Mouse (Mus musculus) CH12.LX (cell line): Measurements from ENCODE around the gene Rassf5. TPM values are rescaled to one million over a fixed set of nuclear protein-coding genes. Genes with fewer than 3 reads are reported as not detected.

Source experiments
- DNase-seq: peaks from one replicate; pipeline ENCODE4 v3.0.0-alpha.2; 2013; ENCODE audit errors: extremely low read depth
- H3K27ac ChIP-seq: 2 replicates; pipeline ENCODE4 v1.5.1; 2012; ENCODE audit warnings: low read depth, mild to moderate bottlenecking, control low read depth, moderate library complexity; ENCODE audit not compliant: insufficient read depth
- H3K27me3 ChIP-seq: replicated peaks from 2 replicates; pipeline ENCODE3; 2012; ENCODE audit warnings: inconsistent platforms
- H3K36me3 ChIP-seq, 2 experiments: replicated peaks in 1 of 2; 2 replicates each; pipeline versions ENCODE3 to v1.6.1; 2012; ENCODE audit warnings: inconsistent platforms in 1 of 2, low read length in 1 of 2, mild to moderate bottlenecking in 1 of 2, mixed read lengths in 1 of 2, moderate library complexity in 1 of 2; ENCODE audit not compliant: control insufficient read depth in 1 of 2, insufficient read depth in 1 of 2
- H3K4me1 ChIP-seq, 2 experiments: 2 replicates each; pipeline ENCODE4 v1.6.1; 2012; ENCODE audit warnings: inconsistent platforms in 1 of 2, moderate library complexity in 1 of 2; ENCODE audit not compliant: insufficient read depth in 2 of 2, control insufficient read depth in 1 of 2
- H3K4me2 ChIP-seq: 2 replicates; pipeline ENCODE4 v1.6.1; 2012; ENCODE audit warnings: low read depth, mild to moderate bottlenecking, control low read depth; ENCODE audit not compliant: poor library complexity, insufficient read depth, severe bottlenecking
- H3K4me3 ChIP-seq, 3 experiments: fragments of 150-350 bp in 1 of 3; sonication (generic) in 1 of 3; replicated peaks in 1 of 3; 2 replicates each; pipeline versions ENCODE3 to v1.5.1; 2011 to 2012; ENCODE audit warnings: low read depth in 2 of 3, low read length in 2 of 3, mild to moderate bottlenecking in 2 of 3, moderate library complexity in 2 of 3, control low read depth in 1 of 3, improper control_type of control experiment in 1 of 3, inconsistent platforms in 1 of 3, mixed read lengths in 1 of 3; ENCODE audit not compliant: poor library complexity in 1 of 3
- H3K79me2 ChIP-seq: replicated peaks from 2 replicates; pipeline ENCODE4 v1.6.1; 2012; ENCODE audit warnings: mild to moderate bottlenecking, moderate library complexity; ENCODE audit not compliant: control insufficient read depth, poor library complexity, insufficient read depth, severe bottlenecking; ENCODE audit errors: extremely low read depth
- H3K9ac ChIP-seq: 2 replicates; pipeline ENCODE4 v1.6.1; 2012; ENCODE audit warnings: low read depth, mild to moderate bottlenecking, control low read depth, moderate library complexity; ENCODE audit not compliant: insufficient read depth
- H3K9me3 ChIP-seq: replicated peaks from 2 replicates; pipeline ENCODE3; 2012; ENCODE audit warnings: low read length, inconsistent platforms, mixed read lengths
- CHD1 ChIP-seq: IDR thresholded peaks from 2 replicates; pipeline ENCODE4 v1.6.1; 2012; ENCODE audit warnings: low read depth, low read length, improper control_type of control experiment, inconsistent platforms
- CHD2 ChIP-seq: IDR thresholded peaks from 2 replicates; pipeline ENCODE4 v1.6.1; 2011; ENCODE audit warnings: low read length, improper control_type of control experiment
- ELF1 ChIP-seq: IDR thresholded peaks from 2 replicates; pipeline ENCODE4 v1.6.1; 2014; ENCODE audit warnings: low read depth, mild to moderate bottlenecking, inconsistent platforms, low read length, improper control_type of control experiment
- EP300 ChIP-seq: IDR thresholded peaks from 2 replicates; pipeline ENCODE4 v1.6.1; 2011; ENCODE audit warnings: low read length, improper control_type of control experiment
- GABPA ChIP-seq: IDR thresholded peaks from 2 replicates; pipeline ENCODE4 v1.6.1; 2012; ENCODE audit warnings: low read depth, low read length, improper control_type of control experiment, inconsistent platforms; ENCODE audit not compliant: insufficient replicate concordance
- HCFC1 ChIP-seq: IDR thresholded peaks from 2 replicates; pipeline ENCODE4 v1.6.1; 2012; ENCODE audit warnings: low read depth, mild to moderate bottlenecking, inconsistent platforms, low read length, improper control_type of control experiment
- IRF4 ChIP-seq: IDR thresholded peaks from 2 replicates; pipeline ENCODE4 v1.6.1; 2014; ENCODE audit warnings: low read depth, mild to moderate bottlenecking, inconsistent platforms, low read length, improper control_type of control experiment
- JUN ChIP-seq: IDR thresholded peaks from 2 replicates; pipeline ENCODE4 v1.6.1; 2011; ENCODE audit warnings: low read depth, mild to moderate bottlenecking, low read length, improper control_type of control experiment, moderate library complexity; ENCODE audit not compliant: insufficient read depth
- JUND ChIP-seq: conservative IDR thresholded peaks from 2 replicates; pipeline ENCODE4 v1.6.1; 2011; ENCODE audit warnings: low read depth, low read length, improper control_type of control experiment
- MAFK ChIP-seq: IDR thresholded peaks from 2 replicates; pipeline ENCODE4 v1.6.1; 2011; ENCODE audit warnings: low read length, improper control_type of control experiment; ENCODE audit not compliant: insufficient replicate concordance
- MAX ChIP-seq: IDR thresholded peaks from 2 replicates; pipeline ENCODE4 v1.6.1; 2011; ENCODE audit warnings: low read length, improper control_type of control experiment
- MAZ ChIP-seq: IDR thresholded peaks from 2 replicates; pipeline ENCODE4 v1.6.1; 2012; ENCODE audit warnings: low read depth, mild to moderate bottlenecking, inconsistent platforms, low read length, improper control_type of control experiment, moderate library complexity
- MXI1 ChIP-seq: IDR thresholded peaks from 2 replicates; pipeline ENCODE4 v1.6.1; 2011; ENCODE audit warnings: mild to moderate bottlenecking, low read depth, low read length, improper control_type of control experiment
- MYC ChIP-seq: IDR thresholded peaks from 2 replicates; pipeline ENCODE4 v1.6.1; 2011; ENCODE audit warnings: low read depth, mild to moderate bottlenecking, improper control_type of control experiment, low read length
- NELFE ChIP-seq: IDR thresholded peaks from 2 replicates; pipeline ENCODE4 v1.6.1; 2011; ENCODE audit warnings: low read depth, low read length, improper control_type of control experiment
- NRF1 ChIP-seq: IDR thresholded peaks from 2 replicates; pipeline ENCODE4 v1.6.1; 2014; ENCODE audit warnings: low read depth, mild to moderate bottlenecking, inconsistent platforms, low read length, improper control_type of control experiment, moderate library complexity
- POLR2A ChIP-seq: IDR thresholded peaks from 2 replicates; pipeline ENCODE4 v1.6.1; 2011; ENCODE audit warnings: low read depth, mild to moderate bottlenecking, improper control_type of control experiment, low read length
- POLR2AphosphoS2 ChIP-seq: IDR thresholded peaks from 2 replicates; pipeline ENCODE4 v1.6.1; 2011; ENCODE audit warnings: low read depth, low read length, improper control_type of control experiment
- RAD21 ChIP-seq: IDR thresholded peaks from 2 replicates; pipeline ENCODE4 v1.6.1; 2011; ENCODE audit warnings: low read depth, mild to moderate bottlenecking, low read length, improper control_type of control experiment, moderate library complexity
- RCOR1 ChIP-seq: conservative IDR thresholded peaks from 2 replicates; pipeline ENCODE4 v1.6.1; 2012; ENCODE audit warnings: low read depth, mild to moderate bottlenecking, inconsistent platforms, low read length, improper control_type of control experiment
- SIN3A ChIP-seq: IDR thresholded peaks from 2 replicates; pipeline ENCODE4 v1.6.1; 2012; ENCODE audit warnings: low read length, improper control_type of control experiment, inconsistent platforms
- SMC3 ChIP-seq: IDR thresholded peaks from 2 replicates; pipeline ENCODE4 v1.6.1; 2011; ENCODE audit warnings: low read depth, low read length, improper control_type of control experiment
- TCF12 ChIP-seq: IDR thresholded peaks from 2 replicates; pipeline ENCODE4 v1.6.1; 2014; ENCODE audit warnings: low read depth, mild to moderate bottlenecking, inconsistent platforms, low read length, improper control_type of control experiment
- USF1 ChIP-seq: IDR thresholded peaks from 2 replicates; pipeline ENCODE4 v1.6.1; 2014; ENCODE audit warnings: low read depth, mild to moderate bottlenecking, inconsistent platforms, low read length, improper control_type of control experiment
- USF2 ChIP-seq: conservative IDR thresholded peaks from 2 replicates; pipeline ENCODE4 v1.6.1; 2011; ENCODE audit warnings: low read depth, low read length, improper control_type of control experiment
- ZC3H11A ChIP-seq: IDR thresholded peaks from 2 replicates; pipeline ENCODE4 v1.6.1; 2012; ENCODE audit warnings: low read depth, mild to moderate bottlenecking, inconsistent platforms, low read length, improper control_type of control experiment
- ZMIZ1 ChIP-seq: IDR thresholded peaks from 2 replicates; pipeline ENCODE4 v1.6.1; 2012; ENCODE audit warnings: low read depth, mild to moderate bottlenecking, inconsistent platforms, low read length, improper control_type of control experiment
- ZNF384 ChIP-seq: IDR thresholded peaks from 2 replicates; pipeline ENCODE4 v1.6.1; 2012; ENCODE audit warnings: low read depth, low read length, improper control_type of control experiment, inconsistent platforms
- dilution Hi-C: fragments of 300-500 bp; cut with MboI; formaldehyde crosslinking; loops from 2 replicates; pipeline ENCODE4 v1.14.3; 2020; ENCODE audit warnings: low sequenced_read_pairs; ENCODE audit not compliant: extremely low pct_unique_long_range_greater_than_20kb, extremely low pct_ligation_motif_present
- in situ Hi-C: fragments of 300-500 bp; cut with MboI; formaldehyde crosslinking; loops from 3 replicates; pipeline ENCODE4 v1.14.3; 2019; ENCODE audit warnings: low sequenced_read_pairs, low pct_ligation_motif_present, low pct_unique_long_range_greater_than_20kb, mixed read lengths
- polyA plus RNA-seq: library from polyadenylated mRNA; unstranded; fragments of >175 nt; gene quantifications from 2 replicates; pipeline ENCODE4 v1.2.1, GENCODE M21; 2012; ENCODE audit warnings: low read depth; ENCODE audit not compliant: insufficient read length
- total RNA-seq, 2 experiments: library from RNA; depleted of rRNA; stranded (reverse); fragments of 300-350 nt in 1 of 2; fragments of >200 nt in 1 of 2; gene quantifications; 2 replicates each; pipeline ENCODE4 v1.2.3; 2012 to 2014

Gene Rassf5
- total and polyA plus RNA-seq, 3 experiments: 11.5 to 32.1 (median 16.3) TPM

- in situ Hi-C loops (no loop called here), dilution Hi-C loops (no loop called here)
- DNase-seq: no peak
- no peak for TF ChIP-seq CHD2
- no peak for TF ChIP-seq ZNF384
- TF ChIP-seq JUN: no peak
- TF ChIP-seq HCFC1: no peak
- no peak for TF ChIP-seq ELF1
- no peak for TF ChIP-seq SIN3A
- TF ChIP-seq MAFK: no peak
- no peak for TF ChIP-seq USF2
- TF ChIP-seq SMC3: no peak
- no peak for TF ChIP-seq GABPA
- no peak for TF ChIP-seq RCOR1
- no peak for TF ChIP-seq NELFE
- no peak for TF ChIP-seq POLR2AphosphoS2
- no peak for TF ChIP-seq ZC3H11A
- TF ChIP-seq USF1: no peak
- TF ChIP-seq JUND: no peak
- TF ChIP-seq MAX: no peak
- TF ChIP-seq MYC: no peak
- no peak overlapping the region for H3K4me3 ChIP-seq
- no peaks in the 10 kb centered on the region for H3K36me3 ChIP-seq
- H3K4me2 ChIP-seq: no peak overlapping the region
- no peak overlapping the region for H3K27ac ChIP-seq
- H3K4me1 ChIP-seq: peaks cover 15 to 63% of the 10 kb centered on the region in 2 experiments
- H3K9me3 ChIP-seq: peaks cover 2% of the 10 kb centered on the region
- peaks cover 13% of the 10 kb centered on the region; the same call in 1 of the 2 replicates for H3K79me2 ChIP-seq
- no peak overlapping the region for H3K9ac ChIP-seq
- H3K27me3 ChIP-seq: no peaks in the 10 kb centered on the region
Observed at GRCm38 (mm10) chr1:131141449-131141848, 103.6 kb downstream of the Rassf5 start.

DNA sequence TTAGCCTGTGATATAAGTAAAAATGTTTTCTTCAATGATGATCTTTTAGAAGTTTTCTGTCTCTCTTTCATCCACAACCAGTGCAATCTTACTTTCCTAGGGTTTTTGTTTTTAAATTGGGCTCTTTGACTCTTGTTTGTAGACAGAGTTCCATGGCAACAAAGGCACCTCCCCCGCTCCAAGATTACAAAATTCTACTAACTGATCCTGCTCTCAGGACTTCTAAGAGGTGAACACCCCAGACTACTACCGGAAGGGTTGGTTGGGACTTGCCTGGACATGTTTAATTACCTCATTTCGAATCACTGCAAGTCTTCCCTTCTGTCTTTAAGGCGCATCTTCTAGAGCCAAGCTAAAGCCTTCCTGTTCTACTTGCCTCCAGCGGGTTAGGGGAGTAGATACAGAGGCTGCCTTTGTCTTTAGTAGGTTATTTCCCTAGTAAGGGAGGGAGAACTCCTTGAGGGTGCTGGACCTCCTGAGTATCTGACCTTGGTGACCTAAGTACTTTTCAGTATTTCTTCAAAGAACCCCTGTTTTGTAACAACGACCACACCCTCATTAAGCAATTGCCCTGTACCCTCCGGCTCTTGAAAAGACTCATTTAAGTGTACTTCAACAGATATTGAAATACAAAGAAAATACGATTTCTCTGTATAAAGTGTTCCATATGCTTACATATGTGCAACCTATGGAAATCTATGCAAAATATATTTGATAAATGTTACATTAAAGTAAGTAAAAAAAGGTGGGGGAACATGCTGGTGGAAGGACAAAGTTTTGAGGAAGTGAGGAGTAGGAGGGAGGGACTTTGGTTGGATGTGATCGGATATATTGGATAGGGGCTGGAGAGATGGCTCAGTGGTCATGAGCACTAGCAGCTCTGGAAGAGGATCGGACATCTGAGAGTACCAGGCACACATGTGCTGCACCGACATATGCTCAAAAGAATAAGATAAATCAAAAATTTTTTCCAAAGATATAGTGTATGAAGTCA lies 105.7 kb downstream of the Rassf5 start:
- H3K4me3 ChIP-seq: peak overlapping the region; percentile 75 to 96 (median 81)
- H3K4me1 ChIP-seq: peaks cover 13 to 71% of the 10 kb centered on the region in 2 experiments
- peak overlapping the region; percentile 65 for H3K4me2 ChIP-seq
- H3K9ac ChIP-seq: peak overlapping the region; percentile 84
- peaks cover 0 to 6% of the 10 kb centered on the region in 2 experiments for H3K36me3 ChIP-seq
- no peaks in the 10 kb centered on the region for H3K27me3 ChIP-seq
- DNase-seq: peak; percentile 86
- dilution Hi-C loops: no loop called here
- H3K79me2 ChIP-seq: peaks cover 20% of the 10 kb centered on the region
- in situ Hi-C loops: no loop called here
- H3K9me3 ChIP-seq: peaks cover 1% of the 10 kb centered on the region
- H3K27ac ChIP-seq: peak overlapping the region; percentile 92
- TF ChIP-seq MAZ (no peak), NRF1 (no peak), CHD1 (peak; percentile 98; the same call in 1 of the 2 replicates), MAFK (no peak), MXI1 (0 out of 2 replicates have a peak, but pooled peaks have one; percentile 63), ZMIZ1 (no peak), HCFC1 (peak; percentile 49; the same call in 1 of the 2 replicates), EP300 (no peak; the same call in 1 of the 2 replicates), SIN3A (peak; percentile 52), JUND (no peak), MYC (0 out of 2 replicates have a peak, but pooled peaks have one; percentile 14), RAD21 (no peak), MAX (no peak), JUN (peak; percentile 46; the same call in 1 of the 2 replicates), ELF1 (0 out of 2 replicates have a peak, but pooled peaks have one; percentile 55), TCF12 (0 out of 2 replicates have a peak, but pooled peaks have one; percentile 35), POLR2A (peak; percentile 29; the same call in 1 of the 2 replicates), CHD2 (no peak), IRF4 (peak; percentile 62; the same call in 1 of the 2 replicates), POLR2AphosphoS2 (no peak)
